Mouse (Mus musculus): ENCODE results near the gene Zfp553. TPM values are rescaled to one million over a fixed set of nuclear protein-coding genes. Genes with fewer than 3 reads are reported as not detected.

Gene Zfp553
- total and polyA plus RNA-seq, 2 experiments, result 2.3 to 4.5 TPM

DNA sequence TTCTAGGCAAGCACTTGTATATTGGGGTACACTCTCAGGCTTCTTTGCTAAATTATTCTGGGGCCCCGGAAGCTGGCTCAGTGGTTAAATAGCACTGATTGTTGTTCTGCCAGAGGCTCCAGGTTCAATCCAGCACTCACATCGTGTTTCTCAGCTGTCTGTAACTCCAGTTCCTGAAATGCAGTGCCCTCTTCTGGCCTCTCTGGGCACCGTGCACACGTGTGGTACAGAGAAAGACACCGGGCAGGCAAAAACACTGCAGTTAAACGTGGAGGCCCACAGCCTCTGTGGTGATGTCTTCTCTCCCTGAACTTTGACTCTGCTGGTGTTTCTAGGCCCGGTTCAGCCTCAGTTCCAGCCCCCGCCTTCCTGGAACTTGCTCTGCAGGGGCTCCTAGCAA is 45.5 kb downstream of the Zfp553 start:
- Histone ChIP-seq H3K36me3 (ENCODE audit: control insufficient read depth, insufficient read depth, low read length) (no peaks in the 10 kb centered on the region), H3K4me3 (ENCODE audit: insufficient read depth, low read depth, low read length) (no peak overlapping the region), H3K4me1 (ENCODE audit: control insufficient read depth, insufficient read depth, low read length) (peaks cover 21% of the 10 kb centered on the region), H3K27ac (replicated peaks; ENCODE audit: insufficient read depth, low read depth, low read length) (peak overlapping the region; percentile 99), H3K27me3 (ENCODE audit: control insufficient read depth, insufficient read depth, low read length) (no peaks in the 10 kb centered on the region), H3K79me2 (ENCODE audit: control insufficient read depth, insufficient read depth, low read length) (peaks cover 5% of the 10 kb centered on the region), H3K9ac (ENCODE audit: low read depth, low read length) (no peak overlapping the region; the same call in 1 of the 2 replicates)
- peak; percentile 93 for TF ChIP-seq CTCF (IDR thresholded peaks at IDR 0.05; ENCODE audit: low read depth, low read length)
- TF ChIP-seq POLR2A (IDR thresholded peaks at IDR 0.05; ENCODE audit: extremely low read depth, insufficient read depth, low read length), result no peak
- peak; percentile 81 for DNase-seq (ENCODE audit: extremely low read depth, low read depth, low spot score)
- WGBS, result 14% methylated on average over 8 of the region's 8 CpGs

DNA sequence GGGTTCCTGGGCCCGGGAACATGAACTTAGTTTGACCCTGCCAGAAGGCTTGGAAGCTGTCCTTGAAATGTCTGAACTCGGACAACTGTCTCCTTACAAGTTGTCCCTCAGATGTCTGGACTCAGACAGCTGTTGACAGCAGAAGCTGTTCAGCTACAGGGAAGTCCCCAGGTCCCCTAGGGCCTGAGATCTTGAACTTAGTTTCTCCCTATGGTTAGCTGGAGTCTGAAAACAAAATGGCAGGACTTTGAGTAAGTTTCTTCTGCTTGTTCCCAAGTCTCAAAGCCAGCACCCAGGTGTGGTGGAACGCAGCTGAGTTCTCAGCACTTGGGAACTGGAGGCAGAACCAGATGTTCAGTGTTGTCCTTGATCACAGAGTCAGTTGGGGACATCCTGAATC is 47.2 kb downstream of the Zfp553 start:
- no peak for TF ChIP-seq CTCF (IDR thresholded peaks at IDR 0.05; ENCODE audit: low read depth, low read length)
- no peak for TF ChIP-seq POLR2A (IDR thresholded peaks at IDR 0.05; ENCODE audit: extremely low read depth, insufficient read depth, low read length)
- no peaks in the 10 kb centered on the region for H3K36me3 ChIP-seq (ENCODE audit: control insufficient read depth, insufficient read depth, low read length)
- WGBS, result 79% methylated on average over 3 of the region's 3 CpGs
- H3K27ac ChIP-seq (replicated peaks; ENCODE audit: insufficient read depth, low read depth, low read length), result no peak overlapping the region
- H3K9ac ChIP-seq (ENCODE audit: low read depth, low read length), result no peak overlapping the region
- no peaks in the 10 kb centered on the region for H3K79me2 ChIP-seq (ENCODE audit: control insufficient read depth, insufficient read depth, low read length)
- H3K27me3 ChIP-seq (ENCODE audit: control insufficient read depth, insufficient read depth, low read length), result no peaks in the 10 kb centered on the region
- peaks cover 18% of the 10 kb centered on the region for H3K4me1 ChIP-seq (ENCODE audit: control insufficient read depth, insufficient read depth, low read length)
- H3K4me3 ChIP-seq (ENCODE audit: insufficient read depth, low read depth, low read length), result no peak overlapping the region
- no peak for DNase-seq (ENCODE audit: extremely low read depth, low read depth, low spot score)

DNA sequence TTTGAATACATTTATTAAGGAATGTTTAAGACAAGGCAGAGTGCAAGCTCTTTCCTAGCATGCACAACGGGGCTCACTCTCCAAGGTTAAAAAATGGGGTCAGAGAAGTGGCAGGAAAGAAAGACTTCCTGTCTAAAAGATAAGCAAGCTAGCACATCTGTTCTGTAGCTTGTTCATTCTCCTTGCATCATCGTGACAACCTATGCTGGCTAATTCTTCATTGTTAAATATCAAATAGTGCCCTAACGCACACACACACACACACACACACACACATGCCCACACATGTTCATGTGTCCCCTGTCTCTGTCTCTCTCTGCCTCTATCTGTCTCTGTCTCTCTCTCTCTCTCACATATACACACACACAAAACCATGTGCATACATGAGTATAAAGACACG is 48.3 kb downstream of the Zfp553 start:
- DNase-seq (ENCODE audit: extremely low read depth, low read depth, low spot score), result no peak

DNA sequence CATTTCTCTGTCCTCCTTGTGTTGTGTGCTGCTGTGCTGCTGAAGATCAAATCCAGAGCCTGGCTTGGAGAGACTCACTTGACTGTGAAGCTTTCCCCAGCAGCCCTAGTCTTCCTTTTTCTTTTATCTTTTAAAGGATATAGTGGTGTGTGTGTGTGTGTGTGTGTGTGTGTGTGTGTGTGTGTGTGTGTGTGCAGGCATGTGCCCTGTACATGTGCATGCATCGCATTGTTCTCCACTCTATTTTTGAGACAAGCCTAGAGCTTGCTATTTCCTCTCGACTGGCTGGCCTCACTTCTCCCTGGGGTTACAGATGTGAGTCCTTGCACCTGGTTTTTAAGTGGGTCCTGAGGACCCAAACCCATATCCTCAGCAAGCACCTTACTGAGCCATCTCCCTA is 49.3 kb downstream of the Zfp553 start:
- no peak overlapping the region for H3K4me3 ChIP-seq (ENCODE audit: insufficient read depth, low read depth, low read length)
- H3K27me3 ChIP-seq (ENCODE audit: control insufficient read depth, insufficient read depth, low read length), result no peaks in the 10 kb centered on the region
- TF ChIP-seq CTCF (IDR thresholded peaks at IDR 0.05; ENCODE audit: low read depth, low read length) (no peak), POLR2A (IDR thresholded peaks at IDR 0.05; ENCODE audit: extremely low read depth, insufficient read depth, low read length) (no peak)
- DNase-seq (ENCODE audit: extremely low read depth, low read depth, low spot score), result no peak
- whole genome bisulfite sequencing, result 89% methylated on average over 2 of the region's 2 CpGs
- H3K79me2 ChIP-seq (ENCODE audit: control insufficient read depth, insufficient read depth, low read length), result no peaks in the 10 kb centered on the region
- H3K4me1 ChIP-seq (ENCODE audit: control insufficient read depth, insufficient read depth, low read length), result peaks cover 7% of the 10 kb centered on the region
- H3K27ac ChIP-seq (replicated peaks; ENCODE audit: insufficient read depth, low read depth, low read length), result no peak overlapping the region
- no peak overlapping the region for H3K9ac ChIP-seq (ENCODE audit: low read depth, low read length)
- H3K36me3 ChIP-seq (ENCODE audit: control insufficient read depth, insufficient read depth, low read length), result no peaks in the 10 kb centered on the region

More for the DNA sequence above, 48.3 kb downstream of the Zfp553 start:
- Histone ChIP-seq H3K79me2 (ENCODE audit: control insufficient read depth, insufficient read depth, low read length) (no peaks in the 10 kb centered on the region), H3K9ac (ENCODE audit: low read depth, low read length) (no peak overlapping the region), H3K4me3 (ENCODE audit: insufficient read depth, low read depth, low read length) (no peak overlapping the region), H3K36me3 (ENCODE audit: control insufficient read depth, insufficient read depth, low read length) (no peaks in the 10 kb centered on the region), H3K4me1 (ENCODE audit: control insufficient read depth, insufficient read depth, low read length) (peaks cover 12% of the 10 kb centered on the region), H3K27ac (replicated peaks; ENCODE audit: insufficient read depth, low read depth, low read length) (no peak overlapping the region), H3K27me3 (ENCODE audit: control insufficient read depth, insufficient read depth, low read length) (no peaks in the 10 kb centered on the region)
- TF ChIP-seq POLR2A (IDR thresholded peaks at IDR 0.05; ENCODE audit: extremely low read depth, insufficient read depth, low read length) (no peak), CTCF (IDR thresholded peaks at IDR 0.05; ENCODE audit: low read depth, low read length) (no peak)
- 60% methylated on average over 4 of the region's 4 CpGs for WGBS

- Histone ChIP-seq H3K9ac (ENCODE audit: low read depth, low read length) (no peak overlapping the region), H3K27ac (replicated peaks; ENCODE audit: insufficient read depth, low read depth, low read length) (no peak overlapping the region), H3K79me2 (ENCODE audit: control insufficient read depth, insufficient read depth, low read length) (no peaks in the 10 kb centered on the region), H3K4me1 (ENCODE audit: control insufficient read depth, insufficient read depth, low read length) (no peaks in the 10 kb centered on the region), H3K27me3 (ENCODE audit: control insufficient read depth, insufficient read depth, low read length) (no peaks in the 10 kb centered on the region), H3K36me3 (ENCODE audit: control insufficient read depth, insufficient read depth, low read length) (no peaks in the 10 kb centered on the region), H3K4me3 (ENCODE audit: insufficient read depth, low read depth, low read length) (no peak overlapping the region)
- TF ChIP-seq CTCF (IDR thresholded peaks at IDR 0.05; ENCODE audit: low read depth, low read length) (no peak), POLR2A (IDR thresholded peaks at IDR 0.05; ENCODE audit: extremely low read depth, insufficient read depth, low read length) (no peak)
- WGBS, result 73% methylated on average over 10 of the region's 10 CpGs
- DNase-seq (ENCODE audit: extremely low read depth, low read depth, low spot score), result no peak
Measured at GRCm38 (mm10) chr7:127285154-127285553, 52.3 kb downstream of the Zfp553 start.

Other genes starting within 250 kb of the Zfp553 start
- 23.4 and 28.5 TPM in 2 replicates for gene Mvp, start 218.4 kb upstream of the Zfp553 start, total RNA-seq (2014; rRNA removed)
- 26.3 and 39.4 TPM in 2 replicates for gene Mvp, start 218.4 kb upstream of the Zfp553 start, polyA plus RNA-seq (2012; rRNA removed)
- 0.74 TPM in 1 of 2 replicates, not detected in the other for gene Pagr1b, start 216.6 kb upstream of the Zfp553 start, total RNA-seq (2014; rRNA removed)
- gene Pagr1b, start 216.6 kb upstream of the Zfp553 start, polyA plus RNA-seq (2012; rRNA removed), result 0.49 TPM in 1 of 2 replicates, not detected in the other
- gene Pagr1a, start 215.7 kb upstream of the Zfp553 start, total RNA-seq (2014; rRNA removed), result 4.9 and 6.7 TPM in 2 replicates
- 2.6 and 4.2 TPM in 2 replicates for gene Pagr1a, start 215.7 kb upstream of the Zfp553 start, polyA plus RNA-seq (2012; rRNA removed)
- gene Gm42742, start 212.0 kb upstream of the Zfp553 start, total RNA-seq (2014; rRNA removed), result 9.5 and 10.7 TPM in 2 replicates
- 11.2 and 12.7 TPM in 2 replicates for gene Gm42742, start 212.0 kb upstream of the Zfp553 start, polyA plus RNA-seq (2012; rRNA removed)
- not detected in 2 replicates for gene Prrt2, start 211.8 kb upstream of the Zfp553 start, total RNA-seq (2014; rRNA removed)
- 0.75 TPM in 1 of 2 replicates, not detected in the other for gene Prrt2, start 211.8 kb upstream of the Zfp553 start, polyA plus RNA-seq (2012; rRNA removed)
- gene Maz, start 206.0 kb upstream of the Zfp553 start, total RNA-seq (2014; rRNA removed), result 8.9 and 16.4 TPM in 2 replicates
- 74.6 and 81.9 TPM in 2 replicates for gene Maz, start 206.0 kb upstream of the Zfp553 start, polyA plus RNA-seq (2012; rRNA removed)
- 0.37 and 1.3 TPM in 2 replicates for gene Kif22, start 190.6 kb upstream of the Zfp553 start, total RNA-seq (2014; rRNA removed)
- gene Kif22, start 190.6 kb upstream of the Zfp553 start, polyA plus RNA-seq (2012; rRNA removed), result 0.44 and 0.75 TPM in 2 replicates
- gene Zg16, start 145.7 kb upstream of the Zfp553 start, total RNA-seq (2014; rRNA removed), result 11.2 and 47.8 TPM in 2 replicates
- gene Zg16, start 145.7 kb upstream of the Zfp553 start, polyA plus RNA-seq (2012; rRNA removed), result 1.2 and 2.3 TPM in 2 replicates
- 0.28 and 0.34 TPM in 2 replicates for gene AI467606, start 141.7 kb upstream of the Zfp553 start, total RNA-seq (2014; rRNA removed)
- 1.2 and 1.3 TPM in 2 replicates for gene AI467606, start 141.7 kb upstream of the Zfp553 start, polyA plus RNA-seq (2012; rRNA removed)
- gene Qprt, start 110.8 kb upstream of the Zfp553 start, total RNA-seq (2014; rRNA removed), result 116 and 129 TPM in 2 replicates
- gene Qprt, start 110.8 kb upstream of the Zfp553 start, polyA plus RNA-seq (2012; rRNA removed), result 196 and 210 TPM in 2 replicates
- gene Spn, start 95.2 kb upstream of the Zfp553 start, total RNA-seq (2014; rRNA removed), result 0.27 and 0.28 TPM in 2 replicates
- gene Spn, start 95.2 kb upstream of the Zfp553 start, polyA plus RNA-seq (2012; rRNA removed), result 0.54 and 0.88 TPM in 2 replicates
- gene Cd2bp2, start 37.0 kb upstream of the Zfp553 start, total RNA-seq (2014; rRNA removed), result 12.4 and 12.6 TPM in 2 replicates
- gene Cd2bp2, start 37.0 kb upstream of the Zfp553 start, polyA plus RNA-seq (2012; rRNA removed), result 10.1 and 11.8 TPM in 2 replicates
- 5.3 and 7.0 TPM in 2 replicates for gene Tbc1d10b, start 24.6 kb upstream of the Zfp553 start, total RNA-seq (2014; rRNA removed)
- gene Tbc1d10b, start 24.6 kb upstream of the Zfp553 start, polyA plus RNA-seq (2012; rRNA removed), result 7.3 and 9.5 TPM in 2 replicates
- 1.5 and 8.6 TPM in 2 replicates for gene Mylpf, start 24.2 kb upstream of the Zfp553 start, total RNA-seq (2014; rRNA removed)
- gene Mylpf, start 24.2 kb upstream of the Zfp553 start, polyA plus RNA-seq (2012; rRNA removed), result 0.71 and 0.93 TPM in 2 replicates
- 1.4 and 1.5 TPM in 2 replicates for gene Sept1, start 69 bp downstream of the Zfp553 start, total RNA-seq (2014; rRNA removed)
- gene Sept1, start 69 bp downstream of the Zfp553 start, polyA plus RNA-seq (2012; rRNA removed), result 3.5 and 4.0 TPM in 2 replicates
- 19.6 and 30.1 TPM in 2 replicates for gene Zfp771, start 11.2 kb downstream of the Zfp553 start, total RNA-seq (2014; rRNA removed)
- gene Zfp771, start 11.2 kb downstream of the Zfp553 start, polyA plus RNA-seq (2012; rRNA removed), result 52.8 and 57.7 TPM in 2 replicates
- 61.5 and 70.2 TPM in 2 replicates for gene Dctpp1, start 27.6 kb downstream of the Zfp553 start, total RNA-seq (2014; rRNA removed)
- 70.7 and 73.4 TPM in 2 replicates for gene Dctpp1, start 27.6 kb downstream of the Zfp553 start, polyA plus RNA-seq (2012; rRNA removed)
- gene Sephs2, start 41.0 kb downstream of the Zfp553 start, total RNA-seq (2014; rRNA removed), result 939 and 948 TPM in 2 replicates
- gene Sephs2, start 41.0 kb downstream of the Zfp553 start, polyA plus RNA-seq (2012; rRNA removed), result 388 and 524 TPM in 2 replicates
- gene Itgal, start 63.2 kb downstream of the Zfp553 start, total RNA-seq (2014; rRNA removed), result 4.3 and 5.2 TPM in 2 replicates
- gene Itgal, start 63.2 kb downstream of the Zfp553 start, polyA plus RNA-seq (2012; rRNA removed), result 3.9 and 6.8 TPM in 2 replicates
- gene Zfp768, start 112.5 kb downstream of the Zfp553 start, total RNA-seq (2014; rRNA removed), result 7.7 and 9.5 TPM in 2 replicates
- 21.2 and 28.0 TPM in 2 replicates for gene Zfp768, start 112.5 kb downstream of the Zfp553 start, polyA plus RNA-seq (2012; rRNA removed)
- gene Zfp747, start 143.0 kb downstream of the Zfp553 start, total RNA-seq (2014; rRNA removed), result 3.6 and 3.7 TPM in 2 replicates
- 3.0 and 4.0 TPM in 2 replicates for gene Zfp747, start 143.0 kb downstream of the Zfp553 start, polyA plus RNA-seq (2012; rRNA removed)
- 2.0 and 2.3 TPM in 2 replicates for gene 9130019O22Rik, start 154.1 kb downstream of the Zfp553 start, total RNA-seq (2014; rRNA removed)
- 1.6 and 2.0 TPM in 2 replicates for gene 9130019O22Rik, start 154.1 kb downstream of the Zfp553 start, polyA plus RNA-seq (2012; rRNA removed)
- gene E430018J23Rik, start 160.6 kb downstream of the Zfp553 start, total RNA-seq (2014; rRNA removed), result 4.9 and 5.8 TPM in 2 replicates
- 5.4 and 7.7 TPM in 2 replicates for gene E430018J23Rik, start 160.6 kb downstream of the Zfp553 start, polyA plus RNA-seq (2012; rRNA removed)
- 1.8 and 2.5 TPM in 2 replicates for gene Zfp764, start 173.8 kb downstream of the Zfp553 start, total RNA-seq (2014; rRNA removed)
- gene Zfp764, start 173.8 kb downstream of the Zfp553 start, polyA plus RNA-seq (2012; rRNA removed), result 1.3 and 1.8 TPM in 2 replicates
- gene Zfp688, start 189.0 kb downstream of the Zfp553 start, total RNA-seq (2014; rRNA removed), result 2.9 and 3.0 TPM in 2 replicates
- gene Zfp688, start 189.0 kb downstream of the Zfp553 start, polyA plus RNA-seq (2012; rRNA removed), result 8.5 and 9.4 TPM in 2 replicates
- 0.47 and 0.74 TPM in 2 replicates for gene Zfp689, start 216.1 kb downstream of the Zfp553 start, total RNA-seq (2014; rRNA removed)
- 0.92 and 1.9 TPM in 2 replicates for gene Zfp689, start 216.1 kb downstream of the Zfp553 start, polyA plus RNA-seq (2012; rRNA removed)
- 8.3 and 9.5 TPM in 2 replicates for gene Prr14, start 226.6 kb downstream of the Zfp553 start, total RNA-seq (2014; rRNA removed)
- gene Prr14, start 226.6 kb downstream of the Zfp553 start, polyA plus RNA-seq (2012; rRNA removed), result 41.5 and 44.6 TPM in 2 replicates
- gene Fbrs, start 246.1 kb downstream of the Zfp553 start, total RNA-seq (2014; rRNA removed), result 3.6 and 6.4 TPM in 2 replicates
- 9.5 and 11.8 TPM in 2 replicates for gene Fbrs, start 246.1 kb downstream of the Zfp553 start, polyA plus RNA-seq (2012; rRNA removed)

All from liver, adult 2 months (tissue).